Mouse (Mus musculus) heart, adult 18-20 months (tissue): ENCODE results near the gene Rras2. TPM values are rescaled to one million over a fixed set of nuclear protein-coding genes. Genes with fewer than 3 reads are reported as not detected.

ENCODE experiments used
- DNase-seq, 2 experiments: peaks; one replicate each; pipeline ENCODE4 v3.0.0; 2021 to 2022; ENCODE audit warnings: mixed read lengths in 1 of 2
- long read RNA-seq, 2 experiments: library from polyadenylated mRNA; stranded (forward); transcript quantifications; one replicate each; pipeline ENCODE4 v2.0.0; 2021
- total RNA-seq, 2 experiments: library from RNA; stranded (reverse); gene quantifications; 2 replicates each; pipeline ENCODE4 v1.2.3; 2021

Gene Rras2
- 10 to 100 TPM; 48.8 to 55.6 TPM for total RNA-seq
- long read RNA-seq, experiment 1, transcript Rras2-201 (6 exons, 2,275 nt), result major isoform, 38 of 39 reads
- long read RNA-seq, experiment 1, partial matches to known transcripts, result 1 of 39 reads
- long read RNA-seq, experiment 1, other reads (novel, unspliced or antisense), result 0 of 39 reads
- long read RNA-seq, experiment 2, transcript Rras2-201 (6 exons, 2,275 nt), result major isoform, 13 of 13 reads
- long read RNA-seq, experiment 2, partial matches to known transcripts, result 0 of 13 reads
- long read RNA-seq, experiment 2, other reads (novel, unspliced or antisense), result 0 of 13 reads

GRCm38 (mm10) chr7:114117444-114117905 is at the start of gene Rras2:
Gene Rras2, minus strand, starts transcription at chr7:114117781.
- DNase-seq, result peak; percentile 91 to 92

- no peak for DNase-seq
Observed at GRCm38 (mm10) chr7:114162975-114163374, 45.4 kb upstream of the Rras2 start.

DNA sequence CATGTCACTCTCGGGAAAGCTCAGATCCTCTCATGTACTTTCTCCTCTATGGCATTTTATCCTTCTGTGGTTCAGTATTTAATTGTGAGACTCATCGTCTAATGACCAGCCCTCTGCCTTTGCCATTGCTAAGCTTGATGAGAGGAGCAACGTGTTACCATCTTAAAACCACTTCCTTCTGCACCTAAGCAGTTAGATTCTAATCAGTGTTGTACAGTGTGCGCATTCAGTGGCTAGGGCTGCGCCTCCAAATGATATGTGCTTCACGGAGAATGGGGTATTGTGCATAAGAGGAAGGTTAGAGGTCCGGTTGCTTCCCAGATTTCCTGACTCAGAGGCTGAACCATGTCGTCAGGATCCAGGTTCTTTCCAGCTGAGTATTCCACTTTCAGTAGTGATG is 43.5 kb upstream of the Rras2 start:
- no peak for DNase-seq

DNA sequence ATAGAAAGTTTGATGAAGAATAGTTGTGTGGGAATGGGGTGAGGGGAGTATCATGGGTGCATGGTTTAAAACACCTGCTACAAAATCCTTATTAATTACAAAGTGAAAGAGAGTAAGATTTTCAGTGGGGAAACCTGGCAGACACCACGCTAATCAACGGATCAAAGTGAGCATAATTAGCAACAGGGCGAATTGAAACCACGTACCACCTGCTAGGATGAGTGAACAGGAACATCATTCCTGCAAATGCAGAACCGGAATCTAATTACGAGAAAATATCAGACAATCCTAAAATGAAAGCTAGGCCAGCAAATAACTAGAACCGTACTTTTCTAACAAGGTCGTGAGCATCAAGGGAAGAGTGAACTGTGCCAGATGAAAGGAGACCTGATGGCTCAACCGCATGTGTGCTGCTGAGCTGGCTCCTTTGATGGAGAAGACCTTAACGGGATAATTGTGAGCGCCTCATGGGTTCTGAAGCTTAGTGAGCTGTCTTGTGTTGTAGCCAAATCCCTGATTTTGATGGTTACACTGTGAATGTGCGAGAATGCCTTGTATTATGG is 40.2 kb upstream of the Rras2 start:
- no peak for DNase-seq

- DNase-seq, result no peak
Observed at GRCm38 (mm10) chr7:114156364-114156763, 38.8 kb upstream of the Rras2 start.

- no peak for DNase-seq
Observed at GRCm38 (mm10) chr7:114155053-114155865, 37.7 kb upstream of the Rras2 start.

DNA sequence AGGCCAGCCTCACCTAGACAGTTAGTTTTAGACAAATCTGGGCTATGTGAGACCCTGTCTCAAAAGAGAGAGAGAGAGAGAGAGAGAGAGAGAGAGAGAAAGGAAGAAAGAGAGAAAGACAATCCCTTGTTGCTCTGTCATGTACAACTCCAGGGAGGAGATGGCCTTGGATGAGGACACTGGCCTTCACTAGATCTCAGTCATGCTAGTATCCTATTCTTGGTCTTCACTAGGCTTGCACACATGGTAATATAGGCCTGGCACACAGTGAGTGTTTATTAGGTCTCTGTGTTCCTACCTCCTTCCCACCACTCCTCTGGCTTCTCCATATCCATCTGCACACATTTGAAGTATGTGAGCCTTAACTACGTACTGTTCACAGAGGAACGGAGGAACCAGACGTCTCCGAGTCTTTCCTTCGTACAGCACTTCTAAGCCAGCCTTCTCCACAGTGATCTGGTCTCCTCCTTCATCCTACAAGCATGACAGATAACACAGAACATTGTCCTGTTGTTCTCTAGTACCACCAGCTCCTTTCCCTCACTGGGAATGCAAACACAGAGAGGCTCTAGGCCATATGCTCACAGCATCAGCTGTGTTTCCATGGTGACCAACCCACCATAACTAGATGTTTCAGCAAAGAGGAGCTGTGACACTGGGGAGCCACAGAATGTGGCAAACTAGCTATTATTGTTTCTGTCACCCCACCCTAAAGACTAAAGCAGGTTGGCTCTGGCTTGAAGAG is 33.6 kb upstream of the Rras2 start:
- DNase-seq, result no peak

DNA sequence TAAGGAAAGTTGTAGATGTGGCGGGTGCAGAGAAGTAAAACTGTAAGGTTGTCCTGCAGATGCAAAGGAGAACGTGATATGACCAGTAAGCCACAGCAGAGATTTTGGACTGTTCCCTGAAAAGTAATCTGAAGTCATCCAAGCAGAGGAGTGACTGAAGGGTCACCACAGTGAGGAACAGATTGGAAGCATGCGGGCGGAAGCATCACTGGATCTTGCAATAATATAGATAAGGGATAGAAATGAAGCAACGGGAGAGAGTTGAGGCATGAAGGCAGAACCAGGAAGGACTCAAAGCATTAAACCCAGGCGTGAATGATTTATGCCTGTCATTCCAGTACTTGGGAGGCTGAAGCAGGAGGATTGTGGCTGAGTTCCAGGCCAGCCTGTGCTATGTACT is 32.0 kb upstream of the Rras2 start:
- DNase-seq, result peak in 1 of 2 experiments; percentile 22

- peak in 1 of 2 experiments; percentile 40 for DNase-seq
Observed at GRCm38 (mm10) chr7:114149135-114149534, 31.6 kb upstream of the Rras2 start.

- DNase-seq, result no peak
Observed at GRCm38 (mm10) chr7:114145841-114146240, 28.3 kb upstream of the Rras2 start.

DNA sequence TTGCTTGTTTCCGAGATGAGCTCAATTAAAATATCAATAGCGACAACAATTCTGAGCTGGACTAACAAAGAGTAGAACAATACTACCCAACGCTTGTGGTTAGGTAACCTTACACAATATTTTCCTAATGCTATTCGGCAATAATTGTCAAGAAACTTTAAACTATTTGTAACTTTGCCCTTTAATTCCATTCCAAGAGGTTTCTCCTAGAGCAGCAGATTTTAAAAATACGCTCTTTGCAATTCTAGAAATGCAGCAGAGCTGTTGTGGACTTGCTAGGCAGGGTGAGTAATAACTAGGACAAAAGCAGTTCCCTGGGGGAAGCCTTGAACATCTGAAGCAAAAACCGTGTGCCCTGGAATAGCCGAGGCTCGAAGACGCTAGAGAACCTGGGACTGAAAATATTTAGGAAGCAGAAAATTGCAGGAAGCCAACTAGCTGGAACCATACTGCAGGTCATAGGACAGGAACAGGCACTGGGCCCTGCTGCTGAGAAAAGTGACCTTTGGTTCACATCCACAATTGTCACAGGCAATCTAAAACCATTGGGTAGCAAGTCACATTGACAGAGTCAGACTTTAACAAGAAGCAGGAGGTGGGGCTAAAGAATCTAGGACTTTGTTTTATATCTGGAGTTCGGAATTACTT is 24.7 kb upstream of the Rras2 start:
- no peak for DNase-seq

GRCm38 (mm10) chr7:114140026-114140425 is 22.4 kb upstream of the Rras2 start:
- DNase-seq, result no peak

GRCm38 (mm10) chr7:114139400-114139799 is 21.8 kb upstream of the Rras2 start:
- no peak for DNase-seq

DNA sequence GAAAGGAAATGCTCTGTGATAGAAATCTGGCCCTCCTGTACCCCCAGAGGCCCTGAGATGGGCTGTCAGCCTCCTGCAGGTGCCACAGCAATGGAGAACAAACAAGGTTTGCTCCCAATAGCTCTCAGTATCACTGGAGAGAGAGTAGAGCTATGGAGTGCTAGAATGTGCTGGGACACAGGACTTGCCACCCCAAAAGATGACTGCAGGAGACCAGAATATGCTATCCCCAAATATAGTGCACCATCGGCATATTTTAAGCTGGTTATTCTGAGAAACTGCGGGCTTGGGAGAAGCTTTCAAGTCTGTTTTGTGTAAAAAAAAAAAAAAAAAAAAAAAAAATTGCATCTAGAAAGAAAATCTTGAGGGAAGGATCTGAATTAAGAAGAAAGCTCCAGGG is 20.7 kb upstream of the Rras2 start:
- no peak for DNase-seq

- DNase-seq, result no peak
Observed at GRCm38 (mm10) chr7:114135166-114135565, 17.6 kb upstream of the Rras2 start.

DNA sequence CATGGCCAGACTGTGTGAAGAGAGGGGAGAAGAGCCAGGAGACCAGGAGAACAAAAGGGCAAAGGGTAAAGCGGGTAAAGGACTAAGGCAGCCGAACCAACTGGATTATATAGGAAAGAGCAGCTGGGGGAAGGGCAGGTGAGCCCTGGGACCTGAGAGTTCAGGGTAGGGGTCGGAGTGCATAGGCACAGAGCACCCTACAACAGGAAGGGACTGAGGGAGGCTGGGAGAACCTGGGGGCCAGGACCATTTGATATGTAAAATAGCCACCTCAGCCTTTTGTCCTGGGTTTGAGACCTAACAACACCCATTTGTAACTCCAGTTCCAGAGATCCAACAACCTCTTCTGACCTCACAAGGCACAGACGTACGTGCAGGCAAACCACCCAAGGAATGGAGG is 16.4 kb upstream of the Rras2 start:
- no peak for DNase-seq

DNA sequence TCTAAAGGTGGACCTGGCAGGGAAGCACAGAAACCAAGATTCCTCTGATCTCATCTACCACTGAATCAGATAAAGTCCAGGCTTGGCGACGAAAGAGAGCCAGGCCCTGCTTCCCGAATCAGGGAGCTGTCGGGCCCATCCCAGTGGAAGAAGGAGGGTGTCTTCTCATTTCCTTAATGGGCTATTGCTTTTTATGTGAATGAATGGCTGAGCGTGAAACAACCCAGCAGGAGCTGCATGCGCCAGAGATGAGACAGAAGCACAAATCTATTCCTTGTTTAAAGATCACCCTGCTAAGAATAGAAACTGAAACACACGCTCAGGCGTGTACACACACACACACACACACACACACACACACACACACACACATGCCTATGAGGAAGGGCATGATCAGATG is 14.7 kb upstream of the Rras2 start:
- DNase-seq, result no peak

DNA sequence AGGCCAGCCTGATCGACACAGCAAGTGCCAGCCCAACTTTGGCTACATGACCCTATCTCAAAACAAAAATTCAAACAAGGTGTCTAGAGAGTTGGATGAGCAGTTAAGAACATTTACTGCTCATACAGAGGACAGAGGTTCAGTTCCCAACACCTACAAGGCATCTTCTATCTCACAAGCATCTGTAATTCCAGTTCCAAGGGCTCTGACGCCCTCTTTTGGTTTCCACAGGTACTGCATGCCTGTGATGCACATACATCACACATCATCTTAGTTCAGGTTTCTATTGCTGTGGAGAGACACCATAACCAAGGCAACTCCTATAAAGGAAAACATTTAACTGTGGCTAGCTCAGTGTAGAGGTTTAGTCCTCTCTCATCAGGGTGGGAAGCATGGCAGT is 11.7 kb upstream of the Rras2 start:
- no peak for DNase-seq

DNA sequence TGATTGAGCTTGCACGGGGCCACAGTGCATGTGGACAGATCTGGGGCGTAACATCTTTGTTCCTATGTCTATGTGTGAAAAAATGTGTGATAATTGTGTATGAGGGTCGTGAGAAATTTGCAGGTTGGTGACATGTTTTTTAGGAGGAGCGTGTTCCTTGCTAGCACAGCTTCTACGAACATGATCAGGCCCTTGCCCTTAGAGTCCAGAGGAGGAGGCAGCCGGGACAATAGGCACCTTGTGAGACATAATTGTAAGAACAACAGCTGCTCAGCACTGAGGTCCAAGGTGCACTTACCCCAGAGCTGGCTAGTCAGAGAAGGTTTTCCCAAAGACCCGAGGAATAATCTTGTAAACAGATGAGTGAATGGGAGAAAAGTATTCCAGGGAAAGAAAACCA is 599 bp upstream of the Rras2 start:
- DNase-seq, result no peak

GRCm38 (mm10) chr7:114116711-114117351 is 750 bp downstream of the Rras2 start:
- peak; percentile 79 to 86 for DNase-seq

- DNase-seq, result no peak
Observed at GRCm38 (mm10) chr7:114115961-114116360, 1.6 kb downstream of the Rras2 start.
